Mouse (Mus musculus) heart, adult 10 weeks (tissue): ENCODE measurements around the gene Crip3. TPM values are rescaled to one million over a fixed set of nuclear protein-coding genes. Genes with fewer than 3 reads are reported as not detected.

ENCODE experiments used
- polyA plus RNA-seq: library from polyadenylated mRNA; stranded (reverse); fragments of 350-450 nt; fragmentation: Illumina TruSeq; extraction: RNeasy Lipid Tissue Mini Kit (QIAGEN cat#74804); gene quantifications from one replicate; pipeline ENCODE4 v1.2.3, GENCODE M21; 2014; ENCODE audit warnings: low read depth, low replicate concordance

Gene Crip3
- polyA plus RNA-seq = 2.5 TPM

DNA sequence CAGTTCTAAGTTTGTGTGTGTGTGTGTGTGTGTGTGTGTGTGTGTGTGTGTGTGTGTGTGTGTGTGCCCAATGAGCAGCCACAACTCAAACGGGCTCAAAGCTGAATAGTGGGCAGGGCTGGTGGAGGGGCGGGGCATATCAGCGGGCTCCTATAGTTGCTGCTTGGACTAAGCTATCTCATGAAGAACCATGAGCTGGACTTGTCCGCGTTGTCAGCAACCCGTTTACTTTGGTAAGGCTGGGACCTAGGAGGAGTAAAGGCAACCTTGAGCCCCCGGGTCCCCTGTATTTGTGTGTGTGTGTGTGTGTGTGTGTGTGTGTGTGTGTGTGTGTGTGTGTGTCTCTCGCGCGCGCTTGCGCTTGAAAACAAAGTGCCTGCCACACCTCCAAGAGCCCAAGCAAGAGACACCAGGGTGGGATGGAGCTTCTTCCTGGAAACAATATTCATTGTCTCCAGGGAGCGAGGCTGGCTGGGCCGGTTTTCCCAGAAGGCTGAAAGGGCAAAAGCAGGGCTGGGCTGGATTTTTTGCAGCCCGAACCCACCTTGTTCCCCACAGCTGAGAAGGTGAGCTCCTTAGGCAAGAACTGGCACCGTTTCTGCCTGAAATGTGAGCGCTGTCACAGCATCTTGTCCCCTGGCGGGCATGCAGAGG, at the start of gene Crip3:
Crip3 (plus strand) TSS at position 166 of the 654 bp plus-strand sequence.

DNA sequence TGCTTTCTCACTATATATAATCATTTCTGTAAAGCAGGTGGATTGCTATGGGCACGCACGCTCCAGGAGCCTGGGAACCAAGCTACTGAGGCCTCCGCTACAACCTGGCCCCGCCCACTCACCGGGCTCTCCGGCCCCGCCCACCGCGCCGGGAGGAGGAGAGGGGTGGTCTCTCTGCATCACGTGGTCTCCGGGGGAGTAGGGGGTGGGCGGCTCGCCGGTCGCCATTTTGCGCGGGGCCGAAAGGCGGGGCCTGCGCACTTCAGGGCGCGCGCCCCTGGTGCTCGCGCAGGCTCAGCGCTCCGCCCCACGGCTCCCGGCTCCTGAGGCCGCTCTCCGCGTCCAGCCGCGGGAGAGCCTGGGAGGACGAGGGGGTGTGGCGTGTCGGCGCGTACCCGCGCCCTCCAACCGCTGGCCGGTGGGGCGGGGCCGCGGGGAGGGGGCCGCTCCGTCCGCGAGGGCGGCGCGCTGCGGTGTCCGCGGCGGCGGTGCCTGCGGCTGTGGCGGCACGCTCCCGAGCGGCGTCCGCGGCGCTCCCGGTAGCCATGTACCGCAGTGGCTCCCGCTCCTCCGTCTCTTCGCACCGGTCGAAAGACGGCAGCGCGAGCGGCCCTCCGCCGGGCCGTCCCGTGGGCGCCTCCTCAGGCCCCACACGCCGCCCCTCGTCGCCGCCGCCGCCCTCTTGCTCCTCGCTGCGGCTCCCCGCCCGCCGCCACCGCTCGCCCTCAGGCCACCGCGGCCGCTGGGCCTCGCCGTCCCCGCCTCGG, 45.2 kb upstream of the Crip3 start, which contains the start of gene Zfp318:
Zfp318 (plus strand) TSS at position 438 of the 767 bp plus-strand sequence.

DNA sequence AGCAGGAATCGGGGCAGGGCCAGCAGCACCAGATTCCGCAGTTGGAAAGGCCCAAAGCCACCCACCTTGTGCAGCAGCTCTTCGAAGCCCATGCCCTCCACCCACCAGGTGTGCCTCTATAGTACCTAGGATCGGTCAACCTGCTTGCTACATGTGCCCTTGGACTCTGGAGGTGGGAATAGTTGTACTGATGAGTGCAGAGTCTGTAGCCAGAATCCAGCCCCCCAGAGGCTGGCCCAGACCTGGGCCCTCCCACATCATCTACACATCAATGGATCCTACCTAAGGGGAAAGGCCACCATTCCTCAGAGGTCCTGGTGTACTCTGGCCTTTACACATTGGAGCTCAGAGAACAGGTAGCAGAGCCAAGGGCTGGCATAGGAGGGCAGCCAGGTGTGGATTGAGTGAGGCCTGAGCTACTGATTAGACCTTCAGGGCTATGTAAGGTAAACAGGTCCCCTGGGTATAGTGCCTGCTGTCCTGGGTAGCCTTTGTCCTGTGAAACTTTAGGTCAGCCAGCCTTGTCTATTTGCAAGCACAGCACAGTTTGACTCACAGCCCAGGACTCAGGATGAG, 9.7 kb downstream of the Crip3 start, which contains the start of gene Slc22a7:
Slc22a7 (minus strand) TSS at position 160 of the 576 bp plus-strand sequence.

Other genes with a start within 250 kb of the Crip3 start
- gene Polh, start 226.3 kb upstream of the Crip3 start, polyA plus RNA-seq = 5.9 TPM
- gene Xpo5, start 226.1 kb upstream of the Crip3 start, polyA plus RNA-seq = 19.4 TPM
- 19.8 TPM for gene Polr1c, start 180.9 kb upstream of the Crip3 start, polyA plus RNA-seq
- gene Yipf3, start 180.8 kb upstream of the Crip3 start, polyA plus RNA-seq = 59.4 TPM
- gene Lrrc73, start 175.4 kb upstream of the Crip3 start, polyA plus RNA-seq = not detected
- gene Tjap1, start 145.9 kb upstream of the Crip3 start, polyA plus RNA-seq = 31.8 TPM
- gene Dlk2, start 131.5 kb upstream of the Crip3 start, polyA plus RNA-seq = not detected
- gene Abcc10, start 100.6 kb upstream of the Crip3 start, polyA plus RNA-seq = 4.1 TPM
- gene Zfp318, start 45.2 kb upstream of the Crip3 start, polyA plus RNA-seq = 12.4 TPM
- not detected for gene Slc22a7, start 9.5 kb downstream of the Crip3 start, polyA plus RNA-seq
- 0.10 TPM for gene Ttbk1, start 58.7 kb downstream of the Crip3 start, polyA plus RNA-seq
- 1.6 TPM for gene Dnph1, start 67.8 kb downstream of the Crip3 start, polyA plus RNA-seq
- gene Cul9, start 117.5 kb downstream of the Crip3 start, polyA plus RNA-seq = 16.2 TPM
- 101 TPM for gene Srf, start 127.2 kb downstream of the Crip3 start, polyA plus RNA-seq
- 2.3 TPM for gene Ptk7, start 200.6 kb downstream of the Crip3 start, polyA plus RNA-seq
- 23.4 TPM for gene Klc4, start 217.1 kb downstream of the Crip3 start, polyA plus RNA-seq
- 123 TPM for gene Mrpl2, start 217.3 kb downstream of the Crip3 start, polyA plus RNA-seq
- 18.5 TPM for gene Cul7, start 221.4 kb downstream of the Crip3 start, polyA plus RNA-seq
- 19.7 TPM for gene Rrp36, start 245.4 kb downstream of the Crip3 start, polyA plus RNA-seq
- 53.7 TPM for gene Mea1, start 249.9 kb downstream of the Crip3 start, polyA plus RNA-seq